Mouse (Mus musculus) liver, embryonic 13.5 days (tissue): ENCODE measurements around the gene Sgtb. TPM values are rescaled to one million over a fixed set of nuclear protein-coding genes. Genes with fewer than 3 reads are reported as not detected.

ENCODE experiments used
- ATAC-seq: fragments of 200-750 bp; cut with Nextera tagmentation; 2 replicates; pipeline ENCODE4 v1.8.0; 2017; ENCODE audit warnings: low read depth, mild to moderate bottlenecking, moderate number of reproducible peaks, moderate library complexity
- DNase-seq: peaks from one replicate; pipeline ENCODE4 v3.0.0; 2022
- H3K27ac ChIP-seq: fragments of 300-500 bp; sonication (generic); 2 replicates; pipeline ENCODE4 v1.5.1; 2015; ENCODE audit warnings: moderate library complexity, mild to moderate bottlenecking, inconsistent platforms
- H3K27me3 ChIP-seq: fragments of 300-500 bp; sonication (generic); 2 replicates; pipeline ENCODE4 v1.6.1; 2015; ENCODE audit warnings: mild to moderate bottlenecking, inconsistent platforms
- H3K36me3 ChIP-seq: fragments of 300-500 bp; sonication (generic); 2 replicates; pipeline ENCODE4 v1.6.1; 2015; ENCODE audit warnings: mild to moderate bottlenecking, inconsistent platforms
- H3K4me1 ChIP-seq: fragments of 300-500 bp; sonication (generic); replicated peaks from 2 replicates; pipeline ENCODE4 v1.6.1; 2015; ENCODE audit warnings: inconsistent platforms
- H3K4me2 ChIP-seq: fragments of 300-500 bp; sonication (generic); 2 replicates; pipeline ENCODE4 v1.6.1; 2015; ENCODE audit warnings: inconsistent platforms, mild to moderate bottlenecking, moderate library complexity
- H3K4me3 ChIP-seq: fragments of 300-500 bp; sonication (generic); replicated peaks from 2 replicates; pipeline ENCODE4 v1.5.1; 2015; ENCODE audit warnings: mild to moderate bottlenecking, inconsistent platforms
- H3K9ac ChIP-seq: fragments of 300-500 bp; sonication (generic); 2 replicates; pipeline ENCODE4 v1.6.1; 2015; ENCODE audit warnings: mild to moderate bottlenecking, inconsistent platforms
- H3K9me3 ChIP-seq: fragments of 300-500 bp; sonication (generic); replicated peaks from 2 replicates; pipeline ENCODE4 v1.6.1; 2016; ENCODE audit warnings: inconsistent platforms
- WGBS: fragments of 180-500 bp; shearing (Covaris S2); methylation state at CpG from one replicate; pipeline ENCODE4 v1.1.7; 2015; ENCODE audit not compliant: insufficient replicate concordance; 5-methylcytosine and 5-hydroxymethylcytosine counted together
- polyA plus RNA-seq: library from polyadenylated mRNA; unstranded; fragments of >200 nt; fragmentation: Nextera tagmentation; extraction: Ambion mirVana; gene quantifications from 2 replicates; pipeline ENCODE4 v1.2.1, GENCODE M21; 2015

Gene Sgtb
- polyA plus RNA-seq, 1 experiment from 2014 or later, result 0.62 TPM

- Histone ChIP-seq H3K27me3 (no peaks in the 10 kb centered on the region), H3K4me1 (no peaks in the 10 kb centered on the region), H3K4me2 (no peak overlapping the region), H3K27ac (no peak overlapping the region), H3K9ac (no peak overlapping the region), H3K36me3 (peaks cover 76% of the 10 kb centered on the region), H3K4me3 (no peak overlapping the region), H3K9me3 (no peaks in the 10 kb centered on the region)
- ATAC-seq (no peak), DNase-seq (no peak)
- 84% methylated on average over 3 of the region's 3 CpGs for WGBS
These were observed 36.1 kb downstream of the Sgtb start for GRCm38 (mm10) chr13:104145646-104146045.

- DNase-seq (no peak), ATAC-seq (no peak)
- Histone ChIP-seq H3K4me3 (no peak overlapping the region), H3K27me3 (no peaks in the 10 kb centered on the region), H3K9ac (no peak overlapping the region), H3K27ac (no peak overlapping the region), H3K4me1 (no peaks in the 10 kb centered on the region), H3K9me3 (no peaks in the 10 kb centered on the region), H3K36me3 (peaks cover 47% of the 10 kb centered on the region), H3K4me2 (no peak overlapping the region)
- 89% methylated on average over 5 of the region's 5 CpGs for WGBS
These were observed 44.6 kb downstream of the Sgtb start for GRCm38 (mm10) chr13:104154180-104154579.

- ATAC-seq (no peak), DNase-seq (no peak)
- 82% methylated on average over 7 of the region's 7 CpGs for WGBS
- H3K4me2 ChIP-seq, result no peak overlapping the region
- no peaks in the 10 kb centered on the region for H3K9me3 ChIP-seq
- no peak overlapping the region for H3K4me3 ChIP-seq
- no peaks in the 10 kb centered on the region for H3K4me1 ChIP-seq
- peaks cover 49% of the 10 kb centered on the region for H3K36me3 ChIP-seq
- no peaks in the 10 kb centered on the region for H3K27me3 ChIP-seq
- no peak overlapping the region for H3K27ac ChIP-seq
- H3K9ac ChIP-seq, result no peak overlapping the region
These were observed 45.6 kb downstream of the Sgtb start for GRCm38 (mm10) chr13:104155106-104155505.

- H3K9ac ChIP-seq, result no peak overlapping the region
- H3K4me2 ChIP-seq, result no peak overlapping the region
- DNase-seq (no peak), ATAC-seq (no peak)
- no peaks in the 10 kb centered on the region for H3K27me3 ChIP-seq
- H3K9me3 ChIP-seq, result no peaks in the 10 kb centered on the region
- no peak overlapping the region for H3K27ac ChIP-seq
- peaks cover 54% of the 10 kb centered on the region for H3K36me3 ChIP-seq
- 78% methylated on average over 1 of the region's 1 CpGs for WGBS
- H3K4me1 ChIP-seq, result no peaks in the 10 kb centered on the region
- no peak overlapping the region for H3K4me3 ChIP-seq
These were observed 46.1 kb downstream of the Sgtb start for GRCm38 (mm10) chr13:104155686-104156085.

- Histone ChIP-seq H3K27me3 (no peaks in the 10 kb centered on the region), H3K4me3 (no peak overlapping the region), H3K9me3 (no peaks in the 10 kb centered on the region), H3K27ac (no peak overlapping the region), H3K4me1 (peaks cover 34% of the 10 kb centered on the region), H3K4me2 (no peak overlapping the region), H3K9ac (no peak overlapping the region), H3K36me3 (peaks cover 26% of the 10 kb centered on the region)
- 82% methylated on average over 5 of the region's 5 CpGs for WGBS
- DNase-seq (no peak), ATAC-seq (no peak)
These were observed 62.2 kb downstream of the Sgtb start for GRCm38 (mm10) chr13:104171711-104172110.

GRCm38 (mm10) chr13:104172498-104172897 lies 63.0 kb downstream of the Sgtb start:
- Histone ChIP-seq H3K9ac (no peak overlapping the region), H3K9me3 (no peaks in the 10 kb centered on the region), H3K27me3 (no peaks in the 10 kb centered on the region), H3K27ac (no peak overlapping the region), H3K4me1 (peaks cover 40% of the 10 kb centered on the region), H3K4me3 (no peak overlapping the region), H3K36me3 (peaks cover 20% of the 10 kb centered on the region), H3K4me2 (no peak overlapping the region)
- DNase-seq (no peak), ATAC-seq (peak; percentile 41; the same call in 1 of the 2 replicates)

GRCm38 (mm10) chr13:104176874-104177273 lies 67.3 kb downstream of the Sgtb start:
- 0 out of 2 replicates have a peak overlapping the region, but pooled peaks have one; percentile 26 for H3K27ac ChIP-seq
- H3K4me2 ChIP-seq, result peak overlapping the region; percentile 83
- 25% methylated on average over 3 of the region's 3 CpGs for WGBS
- DNase-seq, result no peak
- peaks cover 11% of the 10 kb centered on the region; the same call in 1 of the 2 replicates for H3K36me3 ChIP-seq
- peak overlapping the region; percentile 72 for H3K9ac ChIP-seq
- no peaks in the 10 kb centered on the region for H3K9me3 ChIP-seq
- H3K4me3 ChIP-seq, result peak overlapping the region; percentile 86
- H3K4me1 ChIP-seq, result peaks cover 38% of the 10 kb centered on the region
- ATAC-seq, result no peak
- H3K27me3 ChIP-seq, result no peaks in the 10 kb centered on the region

GRCm38 (mm10) chr13:104177796-104178649 lies 68.5 kb downstream of the Sgtb start, which contains the start of gene Trappc13:
Gene Trappc13, minus strand, starts transcription at chr13:104178469.
- peak within 1 kb of the TSS; percentile 86 for H3K4me3 ChIP-seq
- no peaks in the 10 kb centered on the region for H3K27me3 ChIP-seq
- no peaks in the 10 kb centered on the region for H3K9me3 ChIP-seq
- H3K9ac ChIP-seq, result peak within 1 kb of the TSS; percentile 90
- H3K4me2 ChIP-seq, result peak within 1 kb of the TSS; percentile 83
- H3K36me3 ChIP-seq, result peaks cover 15% of the 10 kb centered on the region
- under 1% methylated on average over 32 of the region's 32 CpGs for WGBS
- no peak for DNase-seq
- peak within 1 kb of the TSS; percentile 92 for H3K27ac ChIP-seq
- peak; percentile 85 for ATAC-seq
- peaks cover 29% of the 10 kb centered on the region for H3K4me1 ChIP-seq

GRCm38 (mm10) chr13:104178650-104179121 lies 69.1 kb downstream of the Sgtb start, which contains the start of gene Trim23:
Gene Trim23, plus strand, starts transcription at chr13:104178797.
- no peaks in the 10 kb centered on the region for H3K9me3 ChIP-seq
- H3K27ac ChIP-seq, result peak within 1 kb of the TSS; percentile 92
- H3K4me3 ChIP-seq, result peak within 1 kb of the TSS; percentile 86
- peak; percentile 98 for ATAC-seq
- peaks cover 26% of the 10 kb centered on the region for H3K4me1 ChIP-seq
- WGBS, result under 1% methylated on average over 38 of the region's 38 CpGs
- no peaks in the 10 kb centered on the region for H3K27me3 ChIP-seq
- H3K4me2 ChIP-seq, result peak within 1 kb of the TSS; percentile 74
- peak within 1 kb of the TSS; percentile 90 for H3K9ac ChIP-seq
- peak; percentile 94 for DNase-seq
- peaks cover 20% of the 10 kb centered on the region for H3K36me3 ChIP-seq

- peak; percentile 23 for DNase-seq
- Histone ChIP-seq H3K27me3 (no peaks in the 10 kb centered on the region), H3K27ac (peak overlapping the region; percentile 92), H3K9me3 (no peaks in the 10 kb centered on the region), H3K4me1 (peaks cover 24% of the 10 kb centered on the region), H3K4me2 (peak overlapping the region; percentile 73), H3K36me3 (peaks cover 21% of the 10 kb centered on the region), H3K9ac (peak overlapping the region; percentile 90), H3K4me3 (peak overlapping the region; percentile 86)
- ATAC-seq, result no peak
- WGBS, result 6% methylated on average over 13 of the region's 13 CpGs
These were observed 69.8 kb downstream of the Sgtb start for GRCm38 (mm10) chr13:104179176-104179888.

- Histone ChIP-seq H3K27ac (no peak overlapping the region), H3K4me3 (no peak overlapping the region), H3K4me1 (no peaks in the 10 kb centered on the region), H3K36me3 (peaks cover 52% of the 10 kb centered on the region), H3K9me3 (no peaks in the 10 kb centered on the region), H3K4me2 (no peak overlapping the region), H3K9ac (no peak overlapping the region), H3K27me3 (no peaks in the 10 kb centered on the region)
- ATAC-seq, result no peak
- DNase-seq, result no peak
- 78% methylated on average over 4 of the region's 4 CpGs for WGBS
These were observed 77.8 kb downstream of the Sgtb start for GRCm38 (mm10) chr13:104187357-104187756.
